Mouse (Mus musculus): Measurements from ENCODE around the gene Akr1cl. TPM values are rescaled to one million over a fixed set of nuclear protein-coding genes. Genes with fewer than 3 reads are reported as not detected.

Gene Akr1cl
- polyA plus RNA-seq, 1 experiment from 2014 or later = 0.64 TPM

DNA sequence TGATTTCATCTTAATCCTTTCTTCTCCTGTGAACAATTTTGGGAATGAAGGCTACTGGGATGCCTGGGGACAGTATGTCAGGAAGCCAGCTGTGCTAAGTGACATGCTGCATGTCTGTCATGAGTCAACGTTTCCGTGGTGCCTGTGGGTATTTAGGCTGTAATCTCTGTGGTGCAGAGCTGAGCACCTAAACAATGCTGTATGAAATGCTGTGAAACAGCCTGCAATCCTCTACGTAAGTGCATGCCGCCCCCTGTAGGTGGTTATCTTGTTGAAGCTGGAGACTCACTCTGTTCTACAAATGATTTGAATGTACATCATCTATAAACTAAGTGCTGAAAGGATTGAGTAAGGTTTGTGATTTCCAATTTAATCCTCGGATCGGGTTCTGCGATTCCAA is 46.4 kb downstream of the Akr1cl start:
- Histone ChIP-seq H3K9ac (no peak overlapping the region), H3K4me1 (replicated peaks) (no peaks in the 10 kb centered on the region), H3K27ac (no peak overlapping the region), H3K36me3 (no peaks in the 10 kb centered on the region), H3K27me3 (no peaks in the 10 kb centered on the region), H3K4me3 (no peak overlapping the region), H3K4me2 (no peak overlapping the region), H3K9me3 (replicated peaks) (no peaks in the 10 kb centered on the region)
- no peak for ATAC-seq (replicated peaks; ENCODE audit: insufficient number of reproducible peaks, insufficient read depth, low FRiP score, low read depth)
- WGBS = 34% methylated on average over 7 of the region's 7 CpGs

DNA sequence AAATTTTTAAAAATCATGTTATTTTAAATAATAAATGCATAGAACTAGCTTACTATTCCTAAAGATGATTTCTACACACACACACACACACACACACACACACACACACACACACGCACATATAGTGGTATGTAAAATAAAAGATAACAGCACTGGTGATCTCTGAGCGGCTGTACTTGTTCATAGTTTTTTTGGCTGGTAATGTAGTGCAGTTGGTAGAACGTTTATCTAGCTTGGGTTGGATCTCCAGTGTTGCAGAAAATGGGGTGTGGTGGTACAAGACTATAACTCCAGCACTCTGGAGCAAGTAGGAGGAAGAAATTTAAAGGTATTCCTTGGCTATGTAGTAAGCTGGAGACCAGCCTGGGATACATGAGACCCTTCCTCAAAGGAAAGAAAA is 49.3 kb downstream of the Akr1cl start:
- H3K4me2 ChIP-seq = no peak overlapping the region
- H3K4me1 ChIP-seq (replicated peaks) = no peaks in the 10 kb centered on the region
- 67% methylated on average over 3 of the region's 3 CpGs for WGBS
- no peak overlapping the region for H3K9ac ChIP-seq
- ATAC-seq (replicated peaks; ENCODE audit: insufficient number of reproducible peaks, insufficient read depth, low FRiP score, low read depth) = no peak
- no peaks in the 10 kb centered on the region for H3K9me3 ChIP-seq (replicated peaks)
- no peaks in the 10 kb centered on the region for H3K36me3 ChIP-seq
- no peak overlapping the region for H3K27ac ChIP-seq
- no peaks in the 10 kb centered on the region for H3K27me3 ChIP-seq
- H3K4me3 ChIP-seq = no peak overlapping the region

DNA sequence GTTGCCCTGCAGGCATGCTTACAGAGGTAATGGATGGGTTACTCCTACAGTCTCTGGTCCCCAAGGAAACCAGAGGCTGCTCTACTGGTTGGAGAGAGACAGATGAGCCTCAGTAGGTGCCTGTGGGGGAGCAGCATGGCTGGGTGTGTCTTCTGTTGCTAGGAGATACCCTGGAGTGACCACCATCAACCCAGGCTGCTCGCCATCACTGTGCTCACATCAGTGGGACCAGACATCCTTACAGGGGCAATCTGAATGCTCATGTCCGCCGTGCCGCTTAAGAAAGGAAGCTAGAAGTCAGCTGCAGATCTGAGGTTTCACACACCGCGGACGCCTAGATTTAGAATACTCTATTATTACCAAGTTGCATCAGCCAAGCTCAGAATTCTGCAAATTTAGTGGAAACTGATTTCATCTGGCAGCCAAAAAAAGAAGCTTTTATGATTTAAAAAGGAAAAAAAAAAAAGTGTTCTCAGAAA is 54.2 kb downstream of the Akr1cl start:
- no peak for ATAC-seq (replicated peaks; ENCODE audit: insufficient number of reproducible peaks, insufficient read depth, low FRiP score, low read depth)
- 69% methylated on average over 7 of the region's 7 CpGs for WGBS
- no peak overlapping the region for H3K4me2 ChIP-seq
- no peak overlapping the region for H3K9ac ChIP-seq
- H3K36me3 ChIP-seq = no peaks in the 10 kb centered on the region
- H3K9me3 ChIP-seq (replicated peaks) = no peaks in the 10 kb centered on the region
- H3K4me1 ChIP-seq (replicated peaks) = no peaks in the 10 kb centered on the region
- no peak overlapping the region for H3K27ac ChIP-seq
- H3K27me3 ChIP-seq = no peaks in the 10 kb centered on the region
- H3K4me3 ChIP-seq = no peak overlapping the region

DNA sequence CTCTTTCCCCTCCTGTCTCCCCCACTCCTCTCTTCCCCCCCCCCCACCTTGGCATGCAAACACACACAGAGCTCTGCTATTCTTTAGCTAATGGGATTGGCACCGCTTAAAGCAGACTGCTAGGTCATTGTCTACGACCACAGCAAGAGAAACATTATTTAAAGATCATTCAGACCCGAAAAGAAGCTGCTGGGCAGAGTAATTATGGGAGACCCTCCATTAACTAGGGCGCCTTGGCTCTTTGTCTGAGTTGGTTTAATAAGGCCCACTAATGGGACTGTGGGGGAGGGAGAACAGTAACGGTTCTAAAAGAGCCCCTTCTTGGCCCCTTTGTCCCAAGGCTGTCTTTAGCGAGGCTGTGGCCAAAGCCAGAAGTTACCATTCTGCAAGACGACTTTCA is 57.2 kb downstream of the Akr1cl start:
- 66% methylated on average over 7 of the region's 7 CpGs for WGBS

DNA sequence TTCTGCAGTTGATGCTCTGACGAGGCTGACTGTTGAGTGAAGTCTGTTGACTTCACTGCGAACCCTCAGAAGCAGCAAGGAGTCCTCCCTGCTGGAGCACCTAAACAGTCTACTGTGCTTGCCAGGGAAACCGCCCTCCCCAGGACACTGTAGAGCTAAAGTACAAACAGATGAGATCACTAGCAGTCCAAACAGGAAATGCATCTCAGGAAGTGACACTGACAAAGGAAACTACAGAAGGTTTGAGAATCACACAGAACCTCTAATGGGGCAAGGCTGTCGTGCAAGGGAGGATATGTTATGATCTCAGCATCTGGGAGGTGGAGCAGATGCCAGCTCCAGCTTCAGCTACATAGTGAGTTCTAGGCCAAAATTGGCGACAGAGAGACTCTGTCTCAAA is 61.9 kb downstream of the Akr1cl start:
- Histone ChIP-seq H3K9me3 (replicated peaks) (no peaks in the 10 kb centered on the region), H3K4me3 (no peak overlapping the region), H3K27me3 (no peaks in the 10 kb centered on the region), H3K4me2 (no peak overlapping the region), H3K4me1 (replicated peaks) (no peaks in the 10 kb centered on the region), H3K9ac (no peak overlapping the region), H3K27ac (no peak overlapping the region), H3K36me3 (no peaks in the 10 kb centered on the region)
- no peak for ATAC-seq (replicated peaks; ENCODE audit: insufficient number of reproducible peaks, insufficient read depth, low FRiP score, low read depth)
- WGBS = 61% methylated on average over 5 of the region's 5 CpGs

More for the DNA sequence above, 57.2 kb downstream of the Akr1cl start:
- no peaks in the 10 kb centered on the region for H3K9me3 ChIP-seq (replicated peaks)
- no peak for ATAC-seq (replicated peaks; ENCODE audit: insufficient number of reproducible peaks, insufficient read depth, low FRiP score, low read depth)
- H3K27ac ChIP-seq = no peak overlapping the region
- H3K4me1 ChIP-seq (replicated peaks) = no peaks in the 10 kb centered on the region
- no peaks in the 10 kb centered on the region for H3K27me3 ChIP-seq
- no peak overlapping the region for H3K4me3 ChIP-seq
- no peak overlapping the region for H3K9ac ChIP-seq
- H3K36me3 ChIP-seq = no peaks in the 10 kb centered on the region
- no peak overlapping the region for H3K4me2 ChIP-seq

Other genes with a start within 250 kb of the Akr1cl start
- gene Plekhm3, start 75.9 kb downstream of the Akr1cl start, polyA plus RNA-seq (2015; fragmentation: Nextera tagmentation; extraction: Ambion mirVana) = 5.8 and 7.7 TPM in 2 replicates
- not detected in 2 replicates for gene Cryge, start 18.4 kb upstream of the Akr1cl start, polyA plus RNA-seq (2015; fragmentation: Nextera tagmentation; extraction: Ambion mirVana)
- not detected in 2 replicates for gene Crygd, start 30.7 kb upstream of the Akr1cl start, polyA plus RNA-seq (2015; fragmentation: Nextera tagmentation; extraction: Ambion mirVana)
- not detected in 2 replicates for gene Crygc, start 40.9 kb upstream of the Akr1cl start, polyA plus RNA-seq (2015; fragmentation: Nextera tagmentation; extraction: Ambion mirVana)
- gene Crygb, start 49.5 kb upstream of the Akr1cl start, polyA plus RNA-seq (2015; fragmentation: Nextera tagmentation; extraction: Ambion mirVana) = 0.63 TPM in 1 of 2 replicates, not detected in the other
- not detected in 2 replicates for gene Cryga, start 70.6 kb upstream of the Akr1cl start, polyA plus RNA-seq (2015; fragmentation: Nextera tagmentation; extraction: Ambion mirVana)
- not detected in 2 replicates for gene Gm28845, start 86.8 kb upstream of the Akr1cl start, polyA plus RNA-seq (2015; fragmentation: Nextera tagmentation; extraction: Ambion mirVana)
- gene D630023F18Rik, start 90.5 kb upstream of the Akr1cl start, polyA plus RNA-seq (2015; fragmentation: Nextera tagmentation; extraction: Ambion mirVana) = 0.14 and 0.38 TPM in 2 replicates
- gene Idh1, start 153.7 kb upstream of the Akr1cl start, polyA plus RNA-seq (2015; fragmentation: Nextera tagmentation; extraction: Ambion mirVana) = 56.0 and 76.9 TPM in 2 replicates
- 5.0 and 6.8 TPM in 2 replicates for gene Pikfyve, start 153.9 kb upstream of the Akr1cl start, polyA plus RNA-seq (2015; fragmentation: Nextera tagmentation; extraction: Ambion mirVana)
- not detected in 2 replicates for gene Pth2r, start 249.3 kb upstream of the Akr1cl start, polyA plus RNA-seq (2015; fragmentation: Nextera tagmentation; extraction: Ambion mirVana)